Mouse (Mus musculus) left cerebral cortex, adult 8-10 months (tissue): ENCODE results near the gene Slc6a21. TPM values are rescaled to one million over a fixed set of nuclear protein-coding genes. Genes with fewer than 3 reads are reported as not detected.
"Not testable (repeated sequence)": the region's sequence is repeated elsewhere in the genome, so short reads cannot be mapped to it uniquely, and the experiment has no call there.

Source experiments
- DNase-seq, 2 experiments: peaks; one replicate each; pipeline ENCODE4 v3.0.0; 2022; ENCODE audit warnings: low spot score in 2 of 2
- total RNA-seq, 4 experiments: library from RNA; stranded (reverse); gene quantifications; 2 replicates each; pipeline ENCODE4 v1.2.4; 2022

Slc6a21 gene
- total RNA-seq, 4 experiments from 2014 or later = 0.19 to 0.55 (median 0.34) TPM; not detected in 1

DNA sequence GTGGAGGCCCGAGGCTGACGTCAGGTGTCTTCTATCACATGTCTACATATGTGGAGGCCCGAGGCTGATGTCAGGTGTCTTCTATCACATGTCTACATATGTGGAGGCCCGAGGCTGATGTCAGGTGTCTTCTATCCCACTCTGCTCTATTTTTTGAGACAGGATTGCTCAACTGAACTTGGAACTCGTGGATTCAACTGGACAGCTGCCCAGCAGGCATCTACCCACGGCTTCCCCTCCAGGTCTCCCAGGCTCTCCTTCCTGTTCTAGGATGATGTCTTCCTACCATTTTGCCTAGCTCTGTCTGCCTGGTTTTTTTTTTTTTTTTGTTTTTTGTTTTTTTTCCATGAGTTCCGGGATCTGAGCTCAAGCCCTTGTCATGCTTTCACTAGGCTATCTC lies 21.5 kb upstream of the Slc6a21 start:
- DNase-seq = not testable (repeated sequence)

- DNase-seq = peak in 1 of 2 experiments; percentile 67
Observed at GRCm38 (mm10) chr7:45257063-45257840, 20.1 kb upstream of the Slc6a21 start.

GRCm38 (mm10) chr7:45259281-45259680 lies 18.0 kb upstream of the Slc6a21 start:
- no peak for DNase-seq

- DNase-seq = no peak
Observed at GRCm38 (mm10) chr7:45262266-45262665, 15.0 kb upstream of the Slc6a21 start.

- no peak for DNase-seq
Observed at GRCm38 (mm10) chr7:45263006-45263607, 14.2 kb upstream of the Slc6a21 start.

DNA sequence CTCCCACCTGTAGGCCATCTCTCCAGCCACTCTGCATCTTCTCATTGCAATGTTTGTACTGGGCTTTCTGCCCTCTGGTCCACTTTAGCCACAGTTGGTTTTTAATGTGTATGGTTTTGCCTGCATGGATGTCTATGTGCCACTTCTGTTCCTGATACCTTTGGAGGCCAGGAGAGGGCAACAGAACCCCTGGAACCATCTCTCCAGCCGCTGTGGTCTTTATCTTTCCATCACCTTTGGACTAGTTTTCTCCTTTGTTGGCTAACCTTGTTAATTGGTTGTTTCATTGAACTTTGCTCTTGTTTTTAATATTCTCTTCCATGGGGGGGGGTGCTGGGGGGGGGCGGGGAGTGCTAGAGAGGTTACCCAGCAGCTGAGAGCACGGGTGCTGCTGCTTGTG lies 13.0 kb upstream of the Slc6a21 start:
- no peak for DNase-seq

GRCm38 (mm10) chr7:45265518-45265917 lies 11.8 kb upstream of the Slc6a21 start:
- no peak for DNase-seq

DNA sequence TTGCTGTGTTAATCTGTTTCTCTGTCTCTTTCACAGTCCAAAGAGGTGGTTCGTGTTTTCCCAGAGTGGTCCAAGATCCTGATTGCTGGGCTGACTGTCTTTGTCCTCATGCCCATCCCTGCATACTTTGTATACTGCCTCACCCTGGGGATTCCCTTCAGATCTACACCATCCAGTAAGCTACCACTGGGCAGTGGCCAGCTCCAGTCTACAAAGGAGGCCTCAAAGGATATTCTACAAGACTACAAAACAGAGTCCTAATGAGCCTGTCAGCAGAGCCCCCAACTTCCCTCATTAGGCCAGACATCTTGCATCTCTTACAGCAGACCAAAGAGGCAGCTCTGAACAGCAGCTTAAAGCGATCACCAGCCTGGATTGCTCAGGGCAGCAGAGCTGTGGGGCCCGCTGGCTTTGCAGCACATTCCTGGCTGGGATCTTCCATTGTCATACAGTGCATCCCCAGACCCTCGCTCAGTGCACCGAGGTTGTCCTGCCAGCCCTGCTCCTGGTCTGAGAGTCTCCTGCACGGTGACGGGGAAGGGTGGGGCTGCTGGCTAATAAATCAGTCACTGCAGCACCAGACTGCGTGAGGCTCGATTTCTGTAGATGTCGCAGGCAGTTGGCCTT lies 4.4 kb upstream of the Slc6a21 start:
- no peak for DNase-seq

DNA sequence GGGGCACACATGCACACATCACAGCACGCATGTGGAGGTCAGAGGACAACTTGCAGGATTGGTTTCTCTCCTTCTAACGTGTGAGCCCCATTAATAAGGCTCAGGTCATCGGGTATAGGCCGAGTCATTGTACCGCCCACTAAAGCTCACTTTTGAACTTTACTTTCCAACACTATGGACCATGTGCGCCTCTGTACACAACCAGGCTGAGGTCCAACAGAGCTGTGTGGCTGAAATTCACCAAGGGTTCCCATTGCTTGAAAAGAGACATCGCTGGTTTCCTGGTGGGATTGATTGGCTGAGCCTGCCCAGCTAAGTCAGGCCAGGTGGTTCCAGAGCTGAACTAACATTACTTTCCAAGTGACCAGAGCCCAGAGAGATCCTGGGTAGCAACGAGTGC lies 3.6 kb upstream of the Slc6a21 start:
- no peak for DNase-seq

DNA sequence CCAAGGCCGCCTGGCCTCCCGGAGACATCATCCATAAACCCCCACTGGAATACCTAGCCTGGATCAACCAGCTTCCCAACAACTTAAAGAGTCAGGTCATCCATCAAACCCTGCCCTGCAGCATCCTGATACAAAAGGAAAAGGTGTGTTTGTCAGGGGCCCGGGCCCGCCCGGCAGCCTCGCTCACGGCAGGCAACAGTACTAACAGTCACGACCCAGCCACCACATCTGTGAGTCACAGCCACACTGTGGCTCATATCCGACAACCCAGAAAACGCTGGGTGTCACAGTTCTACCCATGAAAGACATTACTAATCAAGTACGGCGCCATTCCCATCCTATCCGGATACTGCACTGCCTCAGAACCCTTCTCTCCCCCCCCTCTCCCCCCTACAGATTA lies 9.2 kb downstream of the Slc6a21 start:
- DNase-seq = no peak

DNA sequence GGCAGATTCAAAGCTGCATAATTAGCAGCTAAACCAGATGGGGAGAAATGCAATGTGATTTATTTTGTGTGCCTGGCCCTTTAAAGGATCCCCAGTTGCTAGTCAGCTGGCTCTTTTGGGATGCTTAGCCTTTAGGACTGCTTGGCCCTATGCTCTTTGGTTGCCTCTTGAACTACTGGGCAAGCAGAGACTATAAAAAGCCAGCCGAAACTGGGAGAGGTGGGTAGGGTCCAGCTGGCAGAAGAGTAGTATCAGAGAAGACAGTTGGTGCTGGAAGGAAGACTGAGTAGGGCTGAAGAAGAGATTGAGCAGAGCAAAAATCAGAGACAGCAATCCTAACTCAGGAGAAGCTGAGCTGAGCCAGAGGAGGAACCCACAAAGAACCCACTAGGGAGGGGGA lies 19.3 kb downstream of the Slc6a21 start:
- no peak for DNase-seq

DNA sequence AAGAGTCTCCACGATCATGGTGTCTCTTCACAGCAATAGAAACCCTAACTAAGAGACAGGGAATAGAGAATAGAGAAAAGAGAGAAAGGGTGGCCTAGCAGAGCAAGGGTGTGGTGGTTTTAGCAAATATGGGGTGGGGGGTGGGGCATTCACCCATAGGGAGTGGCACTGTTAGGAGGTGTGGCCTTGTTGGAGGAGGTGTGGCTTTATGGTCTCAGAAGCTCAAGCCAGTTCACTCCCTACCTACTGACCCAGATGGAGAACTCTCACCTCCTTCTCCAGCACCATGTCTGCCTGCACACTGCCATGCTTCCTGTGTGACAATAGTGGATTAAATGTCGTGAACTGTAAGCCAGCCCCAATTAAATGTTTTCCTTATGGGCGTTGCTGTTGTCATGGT lies 20.2 kb downstream of the Slc6a21 start:
- DNase-seq = no peak

DNA sequence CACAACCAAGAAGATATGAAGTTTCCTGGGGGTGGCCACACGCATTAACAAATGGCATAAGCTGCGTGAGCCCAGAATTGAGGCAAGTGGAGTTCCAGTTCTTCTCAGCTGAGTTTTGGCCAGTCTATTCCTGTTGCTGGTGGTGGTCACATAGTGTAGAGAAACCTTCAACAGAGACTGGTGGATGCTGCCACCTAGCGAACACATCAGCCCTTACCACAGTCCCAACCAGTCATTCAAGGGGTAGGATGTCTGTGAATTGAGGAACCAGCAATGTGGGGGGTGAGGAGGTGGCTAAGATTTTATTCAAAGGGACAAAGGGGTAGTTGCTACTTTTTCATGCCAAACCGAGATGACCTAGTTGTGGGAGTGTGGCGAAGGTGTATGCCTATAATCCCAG lies 22.4 kb downstream of the Slc6a21 start:
- peak; percentile 34 to 67 for DNase-seq

DNA sequence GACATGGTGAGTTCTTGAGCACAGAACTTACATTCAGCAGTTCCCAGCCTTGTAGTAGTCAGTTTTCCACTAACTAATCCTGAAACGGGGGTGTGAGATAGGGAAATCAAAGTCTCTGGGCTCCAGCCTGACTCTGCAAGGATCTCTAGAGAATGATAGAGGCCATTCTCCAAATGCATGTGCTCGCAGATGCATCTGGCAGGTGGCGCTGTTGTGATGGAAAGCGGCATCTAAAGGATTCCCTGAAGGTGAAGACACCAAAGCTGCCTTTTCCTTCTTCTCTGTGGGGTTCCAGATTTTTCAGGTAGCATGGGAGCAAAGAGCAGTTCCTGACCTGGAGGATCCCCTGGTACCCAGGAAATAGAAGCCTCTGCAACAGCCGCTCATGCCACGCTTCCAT lies 23.0 kb downstream of the Slc6a21 start:
- peak; percentile 46 to 50 for DNase-seq

GRCm38 (mm10) chr7:45302626-45303025 lies 25.3 kb downstream of the Slc6a21 start:
- DNase-seq = no peak

DNA sequence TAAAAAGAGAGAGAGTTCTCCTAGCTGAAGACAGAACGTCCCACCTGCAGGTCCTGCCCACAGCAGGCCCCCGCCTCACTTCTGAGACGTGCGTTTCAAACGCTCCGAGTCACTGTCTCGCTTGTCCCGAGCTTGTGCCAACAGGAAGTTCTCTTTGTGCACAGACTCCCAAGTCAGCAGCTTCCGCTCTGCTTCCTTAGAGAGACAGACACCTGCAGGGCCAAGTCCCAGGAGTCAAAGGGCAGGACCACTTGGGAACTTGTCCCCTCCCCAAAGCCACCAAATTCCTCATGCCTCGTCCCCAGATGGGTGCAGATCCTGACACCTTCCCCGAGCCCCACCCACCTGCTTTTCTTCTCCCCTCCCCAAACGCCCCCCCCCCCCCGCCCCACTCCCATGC lies 27.6 kb downstream of the Slc6a21 start:
- DNase-seq = no peak

DNA sequence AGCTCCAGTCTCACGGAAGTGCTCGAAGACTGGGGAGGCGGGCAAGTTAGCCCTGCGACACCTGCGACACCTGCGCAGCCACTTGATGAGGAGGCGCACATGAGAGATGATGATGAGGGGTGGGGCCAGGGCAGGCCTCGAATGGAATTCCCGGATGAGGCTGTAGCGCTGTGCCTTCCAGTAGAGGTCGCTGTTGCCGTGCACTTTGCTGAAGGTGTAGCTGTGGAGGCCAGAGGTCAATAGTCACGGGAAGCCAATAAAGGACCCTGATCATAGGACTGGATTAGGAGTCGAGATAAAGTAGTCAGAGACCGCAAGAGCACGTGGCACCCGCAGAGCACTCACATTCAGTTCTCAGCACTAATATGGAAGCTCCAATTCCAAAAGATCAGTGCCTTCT lies 28.0 kb downstream of the Slc6a21 start:
- DNase-seq = peak; percentile 48 to 67

- DNase-seq = no peak
Observed at GRCm38 (mm10) chr7:45308551-45309240, 31.4 kb downstream of the Slc6a21 start.

GRCm38 (mm10) chr7:45309455-45309854 lies 32.1 kb downstream of the Slc6a21 start:
- no peak for DNase-seq

DNA sequence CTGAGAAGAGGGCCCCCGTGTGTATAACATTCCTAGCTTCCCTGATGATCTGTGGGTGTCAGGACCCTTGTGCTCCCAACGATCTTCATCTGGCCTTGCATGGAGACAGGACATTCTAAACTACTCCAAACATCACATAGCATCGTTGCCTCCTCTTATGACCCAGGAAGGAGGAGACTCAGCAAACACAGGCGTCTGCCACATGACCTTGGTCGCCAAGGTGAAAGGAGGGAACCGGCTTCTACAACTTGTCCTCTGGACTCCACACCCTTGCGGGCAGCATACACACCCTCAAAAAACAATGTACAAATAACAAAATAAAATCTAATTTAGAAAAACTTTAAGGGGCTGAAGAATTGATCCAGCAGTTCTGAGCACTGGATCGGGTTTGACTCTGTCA lies 34.7 kb downstream of the Slc6a21 start:
- DNase-seq = no peak

DNA sequence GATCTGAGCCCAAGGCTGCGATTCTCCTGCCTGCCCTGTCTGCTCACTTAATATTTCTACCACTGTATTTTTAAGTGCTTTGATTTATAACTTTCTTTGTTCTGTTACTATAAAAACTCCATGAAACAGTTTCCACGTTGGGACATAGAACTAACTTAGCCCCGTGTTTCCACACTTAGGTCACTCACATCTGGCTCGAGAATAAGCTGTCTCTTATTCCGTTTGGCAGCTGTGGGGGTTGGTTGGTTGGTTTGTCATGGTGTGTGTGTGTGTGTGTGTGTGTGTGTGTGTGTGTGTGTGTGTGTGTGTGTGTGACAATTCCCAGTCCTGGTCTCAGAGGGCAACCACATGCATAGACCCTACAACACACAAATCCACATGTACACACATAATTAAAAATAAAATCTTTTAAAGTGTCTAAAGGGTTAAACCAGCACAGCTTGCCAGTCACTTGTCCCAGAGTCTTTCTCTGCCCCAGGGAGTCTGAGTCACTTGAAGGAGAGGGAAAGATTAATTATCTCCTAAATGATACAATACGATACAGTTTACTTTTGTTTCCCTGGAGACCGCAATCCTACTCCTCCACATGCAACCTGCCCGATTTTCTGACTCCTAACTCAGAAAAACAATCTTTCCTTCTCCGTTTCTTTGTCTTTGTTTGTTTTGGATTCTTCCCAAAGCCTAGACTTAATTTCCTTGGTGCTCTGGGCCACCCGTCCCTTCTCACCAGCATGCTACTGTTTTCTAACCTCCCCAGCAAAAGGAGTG lies 35.6 kb downstream of the Slc6a21 start:
- no peak for DNase-seq
